Mouse (Mus musculus) frontal cortex, postnatal 14 days (tissue): ENCODE results near the gene Gba2.
"Not testable (repeated sequence)": the region's sequence is repeated elsewhere in the genome, so short reads cannot be mapped to it uniquely, and the experiment has no call there.

Experiments used
- DNase-seq, 2 experiments: peaks; one replicate each; pipeline ENCODE4 v3.0.0; 2022; ENCODE audit warnings: low spot score in 2 of 2

Gba2 gene

DNA sequence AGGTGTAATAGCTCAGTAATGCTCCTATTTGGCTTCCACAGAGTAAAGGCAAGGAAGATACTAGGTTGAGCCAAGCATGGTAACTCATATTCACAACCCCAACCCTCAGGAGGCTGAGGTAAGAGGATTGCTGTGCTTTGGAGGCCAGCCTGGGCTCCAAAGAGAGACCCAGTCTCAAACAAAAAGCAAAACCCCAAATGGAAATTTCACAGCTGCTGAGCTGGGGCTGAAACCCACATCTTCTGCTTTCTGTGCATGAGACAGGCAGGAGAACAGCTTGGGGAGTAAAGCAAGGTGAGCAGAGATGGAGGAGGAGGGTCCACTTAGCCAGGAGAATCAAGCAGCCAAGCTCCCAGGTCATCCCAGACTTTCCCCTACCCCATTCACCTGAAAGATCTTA lies 24.8 kb downstream of the Gba2 start:
- no peak for DNase-seq

GRCm38 (mm10) chr4:43552437-43552836 lies 26.2 kb downstream of the Gba2 start:
- peak in 1 of 2 experiments; percentile 49 for DNase-seq

DNA sequence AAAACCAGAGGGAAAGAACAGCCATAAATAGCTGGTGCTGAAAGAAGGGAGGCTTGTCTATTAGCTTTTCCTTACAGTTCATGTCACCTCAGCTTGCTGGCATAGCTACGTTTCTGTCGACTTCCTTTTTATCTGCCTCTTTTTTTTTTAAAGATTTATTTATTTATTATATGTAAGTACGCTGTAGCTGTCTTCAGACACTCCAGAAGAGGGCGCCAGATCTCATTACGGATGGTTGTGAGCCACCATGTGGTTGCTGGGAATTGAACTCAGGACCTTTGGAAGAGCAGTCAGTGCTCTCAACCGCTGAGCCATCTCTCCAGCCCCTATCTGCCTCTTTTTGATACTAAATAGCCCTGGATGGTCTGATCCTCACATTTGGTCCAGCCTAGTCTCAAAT lies 26.8 kb downstream of the Gba2 start:
- DNase-seq = not testable (repeated sequence)

- no peak for DNase-seq
Observed at GRCm38 (mm10) chr4:43549055-43549454, 29.6 kb downstream of the Gba2 start.

- no peak for DNase-seq
Observed at GRCm38 (mm10) chr4:43547160-43547559, 31.5 kb downstream of the Gba2 start.

GRCm38 (mm10) chr4:43546375-43547047 lies 32.2 kb downstream of the Gba2 start:
- DNase-seq = no peak

DNA sequence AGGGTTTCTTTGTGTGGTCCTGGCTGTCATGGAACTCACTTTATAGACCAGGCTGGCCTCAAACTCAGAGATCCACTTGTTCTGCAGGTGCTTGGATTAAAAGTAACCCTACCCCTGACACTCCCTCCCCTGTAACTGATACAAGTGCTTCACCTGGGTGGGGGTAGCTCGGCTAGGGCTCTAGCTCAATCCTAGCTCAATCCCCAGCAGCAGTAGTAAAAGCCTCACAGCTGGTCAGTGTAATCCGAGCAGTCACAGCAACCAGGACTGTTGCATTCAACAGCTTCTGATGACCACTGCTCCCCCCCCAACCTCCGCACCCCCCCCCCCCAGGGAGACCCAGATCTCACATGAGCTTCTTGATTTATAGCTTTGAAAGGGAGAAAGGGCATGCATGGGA lies 36.6 kb downstream of the Gba2 start:
- DNase-seq = no peak

GRCm38 (mm10) chr4:43536031-43536430 lies 42.6 kb downstream of the Gba2 start:
- DNase-seq = no peak

DNA sequence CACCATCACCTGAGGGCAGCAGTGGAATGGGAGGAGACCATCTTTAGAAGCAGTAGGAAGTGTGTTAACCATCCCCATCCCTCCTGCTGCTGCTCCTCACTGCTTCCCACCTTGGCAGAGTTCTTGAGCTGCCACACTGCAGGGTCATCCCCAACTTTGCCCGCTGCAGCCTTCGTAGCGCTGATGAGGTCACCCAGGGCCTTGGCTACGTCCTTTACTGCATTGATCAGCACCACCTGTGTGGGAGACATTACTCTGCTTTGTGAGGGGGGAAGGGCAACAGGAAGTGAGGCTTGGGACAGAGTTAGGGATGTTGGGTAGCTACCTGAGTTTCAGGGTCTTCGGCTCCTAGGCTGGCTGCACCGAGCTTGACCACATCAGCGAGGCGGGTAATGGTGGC lies 43.0 kb downstream of the Gba2 start:
- DNase-seq = no peak

GRCm38 (mm10) chr4:43533270-43533669 lies 45.4 kb downstream of the Gba2 start:
- DNase-seq = no peak

DNA sequence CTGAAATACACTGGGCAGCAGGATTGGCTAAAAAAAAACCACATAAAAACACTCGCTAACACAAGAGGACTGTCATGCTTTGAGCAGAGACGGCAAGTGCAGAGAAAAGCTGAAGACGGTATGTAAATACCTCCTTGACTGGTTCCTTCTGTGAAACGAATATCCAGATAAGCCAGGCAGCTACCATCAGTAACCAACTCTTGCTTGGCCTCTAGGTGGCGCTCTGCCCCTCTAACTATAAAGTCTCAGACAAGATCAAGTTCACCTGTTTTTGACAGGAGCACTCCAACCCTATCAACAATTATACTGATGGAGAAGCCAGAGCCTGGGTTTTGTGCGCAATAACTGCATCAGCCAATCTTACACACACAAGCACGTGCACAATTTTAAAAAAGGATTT lies 48.1 kb downstream of the Gba2 start:
- peak; percentile 42 to 70 for DNase-seq

GRCm38 (mm10) chr4:43530081-43530501 lies 48.6 kb downstream of the Gba2 start:
- DNase-seq = no peak

- DNase-seq = no peak
Observed at GRCm38 (mm10) chr4:43528487-43528886, 50.2 kb downstream of the Gba2 start.

GRCm38 (mm10) chr4:43527880-43528279 lies 50.8 kb downstream of the Gba2 start:
- no peak for DNase-seq

- DNase-seq = peak; percentile 73 to 87
Observed at GRCm38 (mm10) chr4:43519956-43520355, 58.7 kb downstream of the Gba2 start.

DNA sequence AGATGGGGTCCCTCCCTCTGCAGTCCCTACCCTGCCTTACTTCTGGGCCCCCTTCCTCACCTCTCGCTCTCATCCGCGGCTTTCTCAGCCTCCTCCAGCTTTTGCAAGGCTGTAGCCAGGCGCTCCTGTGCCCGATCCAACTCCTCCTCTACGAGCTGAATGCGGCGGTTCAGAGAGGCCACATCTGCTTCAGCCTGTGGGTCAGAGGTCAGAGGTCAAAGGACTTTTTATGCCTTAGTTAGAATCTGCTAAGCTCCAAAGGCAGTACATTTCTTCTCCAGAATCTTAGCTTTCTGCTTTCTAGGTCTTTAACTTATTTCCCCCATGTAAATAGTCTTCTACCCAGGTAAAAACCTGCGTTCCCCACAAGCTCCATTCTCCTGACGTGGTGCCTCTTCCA lies 59.1 kb downstream of the Gba2 start:
- DNase-seq = no peak
